12 mouse cellular contexts compared by ENCODE assay signal in the genomic region with DNA sequence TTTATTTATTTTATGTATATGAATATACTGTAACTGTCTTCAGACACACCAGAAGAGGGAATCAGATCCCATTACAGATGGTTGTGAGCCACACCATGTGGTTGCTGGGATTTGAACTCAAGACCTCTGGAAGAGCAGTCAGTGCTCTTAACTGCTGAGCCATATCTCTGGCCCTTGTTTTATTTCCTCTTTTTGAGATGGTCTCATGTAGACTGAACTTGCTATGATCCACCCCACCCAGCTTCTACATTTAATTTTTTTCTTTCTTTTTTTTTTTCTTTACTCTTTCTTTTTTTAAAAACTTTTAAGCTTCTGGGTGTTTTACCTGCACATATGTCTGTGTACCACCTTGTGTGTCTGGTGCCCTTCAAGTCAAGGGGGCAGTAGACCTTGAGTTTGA. TPM values are rescaled to one million over a fixed set of nuclear protein-coding genes. Genes with fewer than 3 reads are reported as not detected.
"Had no signal": no experiment of that assay in that cellular context is flagged by ENCODE, and none has a peak within 500 bp of the region (broad histone marks: within the 10 kb centered on the region; RNA-seq: fewer than 3 reads in every experiment).

No protein-coding gene starts in this region.

RNA-seq across cellular contexts. Expression of gene C2, which starts 2.8 kb away (rescaled TPM):
- total RNA-seq: monocyte, adult 5-6 weeks; neutrophil, adult 5-6 weeks had no signal

RNA-seq across cellular contexts. Expression of gene Slc44a4, which starts 13.4 kb away (rescaled TPM):
- total RNA-seq: monocyte, adult 5-6 weeks had no signal
- polyA plus RNA-seq: limb, embryonic 10.5 days; midbrain, embryonic 14.5 days had no signal

RNA-seq across cellular contexts. Expression of gene Gm20547, which starts 19.0 kb away (rescaled TPM):
- total RNA-seq: layer of hippocampus, postnatal 25 days; left cerebral cortex, adult 2 months; monocyte, adult 5-6 weeks; neutrophil, adult 5-6 weeks had no signal
- polyA plus RNA-seq: intestine, embryonic 16.5 days; kidney, embryonic 16.5 days; liver, embryonic 15.5 days; lung, adult 2 months; midbrain, embryonic 14.5 days; stomach, embryonic 15.5 days; testis, adult 2 months had no signal
